In the genomic region with DNA sequence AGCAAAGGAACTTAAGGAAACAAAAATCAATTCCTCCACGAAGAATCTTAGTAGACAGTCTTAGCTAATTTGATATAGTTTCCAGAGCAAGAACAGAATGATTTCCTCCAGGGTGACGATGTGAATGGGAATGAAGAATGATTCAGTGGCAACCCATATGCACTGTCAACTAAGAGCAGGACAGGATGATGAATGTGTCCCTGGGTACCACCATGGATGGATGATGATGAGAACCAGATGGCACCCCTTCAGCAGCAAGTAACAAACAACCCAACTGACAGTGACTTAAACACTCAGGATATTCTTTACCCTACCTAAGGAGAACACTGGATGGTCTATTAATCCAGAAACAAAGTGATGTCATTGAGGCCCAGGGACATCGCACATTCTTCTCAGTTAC, we compare ENCODE assay signal across 22 mouse cellular contexts.
DNase-seq lines count a peak whose midpoint lies in the region; ATAC-seq and TF ChIP-seq lines count a peak whose summit lies in the region.
"Had no signal": no experiment of that assay in that cellular context is flagged by ENCODE, and none has a peak within 500 bp of the region (broad histone marks: within the 10 kb centered on the region; RNA-seq: fewer than 3 reads in every experiment).

No protein-coding gene starts in this region.

- WGBS in embryonic facial prominence, embryonic 11.5 days: 75% methylated on average over 3 of the region's 3 CpGs
- 79% methylated on average over 3 of the region's 3 CpGs for WGBS in embryonic facial prominence, embryonic 10.5 days
- 84% methylated on average over 3 of the region's 3 CpGs for WGBS in midbrain, postnatal 0 days
- WGBS in midbrain, embryonic 10.5 days: 82% methylated on average over 3 of the region's 3 CpGs

- no peak overlapping the region for H3K27ac ChIP-seq in embryonic facial prominence, embryonic 11.5 days (replicated peaks; ENCODE audit: low read depth, low read length)
- H3K27ac ChIP-seq in embryonic facial prominence, embryonic 10.5 days (replicated peaks): no peak overlapping the region
- no peak overlapping the region for H3K27ac ChIP-seq in midbrain, postnatal 0 days (ENCODE audit: low read depth, low read length)
- no peak overlapping the region for H3K27ac ChIP-seq in midbrain, embryonic 10.5 days (replicated peaks)
- H3K27ac ChIP-seq: embryonic facial prominence, embryonic 15.5 days; forebrain, embryonic 10.5 days; heart, embryonic 10.5 days; heart, embryonic 15.5 days; hindbrain, postnatal 0 days had no signal

- no peak overlapping the region for H3K4me2 ChIP-seq in embryonic facial prominence, embryonic 11.5 days (ENCODE audit: low read depth, low read length)
- H3K4me2 ChIP-seq in midbrain, postnatal 0 days (ENCODE audit: low read depth, low read length, poor library complexity, severe bottlenecking): no peak overlapping the region
- H3K4me2 ChIP-seq: embryonic facial prominence, embryonic 15.5 days; heart, embryonic 15.5 days had no signal

- no peaks in the 10 kb centered on the region for H3K27me3 ChIP-seq in embryonic facial prominence, embryonic 11.5 days (ENCODE audit: control insufficient read depth, insufficient read depth, low read length)
- H3K27me3 ChIP-seq in embryonic facial prominence, embryonic 10.5 days (replicated peaks; ENCODE audit: low read depth, poor library complexity, severe bottlenecking): no peaks in the 10 kb centered on the region
- H3K27me3 ChIP-seq in midbrain, postnatal 0 days (ENCODE audit: insufficient read depth, low read length): no peaks in the 10 kb centered on the region
- no peaks in the 10 kb centered on the region for H3K27me3 ChIP-seq in midbrain, embryonic 10.5 days (ENCODE audit: low read depth, poor library complexity, severe bottlenecking)
- H3K27me3 ChIP-seq: embryonic facial prominence, embryonic 15.5 days; heart, embryonic 15.5 days had no signal

- no peak overlapping the region for H3K4me3 ChIP-seq in embryonic facial prominence, embryonic 11.5 days (ENCODE audit: low read depth, low read length)
- H3K4me3 ChIP-seq in embryonic facial prominence, embryonic 10.5 days: no peak overlapping the region
- H3K4me3 ChIP-seq in midbrain, postnatal 0 days (ENCODE audit: low read depth, low read length): no peak overlapping the region
- no peak overlapping the region for H3K4me3 ChIP-seq in midbrain, embryonic 10.5 days
- H3K4me3 ChIP-seq: embryonic facial prominence, embryonic 15.5 days; erythroblast, embryonic 14.5 days; forebrain, embryonic 10.5 days; heart, embryonic 10.5 days; heart, embryonic 15.5 days had no signal

- H3K4me1 ChIP-seq in embryonic facial prominence, embryonic 11.5 days (ENCODE audit: control insufficient read depth, insufficient read depth, low read length): no peaks in the 10 kb centered on the region
- H3K4me1 ChIP-seq in embryonic facial prominence, embryonic 10.5 days: no peaks in the 10 kb centered on the region
- H3K4me1 ChIP-seq in midbrain, postnatal 0 days (ENCODE audit: insufficient read depth, low read length): no peaks in the 10 kb centered on the region
- H3K4me1 ChIP-seq in midbrain, embryonic 10.5 days: no peaks in the 10 kb centered on the region
- H3K4me1 ChIP-seq: embryonic facial prominence, embryonic 15.5 days; forebrain, embryonic 10.5 days; heart, embryonic 10.5 days; heart, embryonic 15.5 days had no signal

- no peak for TF ChIP-seq CTCF in midbrain, postnatal 0 days (IDR thresholded peaks at IDR 0.05)

- 0 out of 2 replicates have a peak, but pooled peaks have one; percentile 34 for ATAC-seq in embryonic facial prominence, embryonic 11.5 days (replicated peaks; ENCODE audit: insufficient number of reproducible peaks, low FRiP score, low TSS enrichment, low read depth)
- ATAC-seq in midbrain, postnatal 0 days (ENCODE audit: low FRiP score): no peak
- ATAC-seq: forebrain, embryonic 16.5 days; hindbrain, postnatal 0 days had no signal

- no peak overlapping the region for H3K9ac ChIP-seq in embryonic facial prominence, embryonic 11.5 days (replicated peaks; ENCODE audit: low read length)
- H3K9ac ChIP-seq in midbrain, postnatal 0 days (replicated peaks; ENCODE audit: low read length, poor library complexity, severe bottlenecking): no peak overlapping the region
- H3K9ac ChIP-seq: embryonic facial prominence, embryonic 15.5 days; heart, embryonic 15.5 days had no signal

- H3K9me3 ChIP-seq in embryonic facial prominence, embryonic 11.5 days (replicated peaks; ENCODE audit: control insufficient read depth, low read length): no peaks in the 10 kb centered on the region
- H3K9me3 ChIP-seq in embryonic facial prominence, embryonic 10.5 days: no peaks in the 10 kb centered on the region
- H3K9me3 ChIP-seq in midbrain, postnatal 0 days (ENCODE audit: low read length): no peaks in the 10 kb centered on the region
- H3K9me3 ChIP-seq in midbrain, embryonic 10.5 days (replicated peaks): no peaks in the 10 kb centered on the region
- H3K9me3 ChIP-seq: embryonic facial prominence, embryonic 15.5 days; forebrain, embryonic 10.5 days; heart, embryonic 10.5 days; heart, embryonic 15.5 days had no signal

- no peak for DNase-seq in embryonic facial prominence, embryonic 11.5 days (ENCODE audit: low spot score)
- no peak for DNase-seq in embryonic facial prominence, embryonic 10.5 days (ENCODE audit: low spot score)
- DNase-seq in midbrain, postnatal 0 days (ENCODE audit: low spot score): peak; percentile 3
- DNase-seq in midbrain, embryonic 10.5 days (ENCODE audit: low spot score): no peak
- peak; percentile 57 for DNase-seq in embryo, embryonic 11 days
- DNase-seq in mesoderm, embryonic 11.5 days (ENCODE audit: low read depth, low spot score): peak; percentile 85
- no peak for DNase-seq in spleen, adult 12 weeks (ENCODE audit: low spot score)
- DNase-seq in cerebellum, postnatal 14 days: no peak
- DNase-seq: adrenal gland, postnatal 14 days; cerebellum, adult 18-20 months; cerebellum, postnatal 10 days; gastrocnemius, postnatal 10 days; heart, adult 18-20 months; heart, postnatal 14 days; kidney, adult 11 months had no signal

- no peaks in the 10 kb centered on the region for H3K36me3 ChIP-seq in embryonic facial prominence, embryonic 11.5 days (replicated peaks; ENCODE audit: control insufficient read depth, insufficient read depth, low read depth, low read length)
- H3K36me3 ChIP-seq in embryonic facial prominence, embryonic 10.5 days (replicated peaks): no peaks in the 10 kb centered on the region
- no peaks in the 10 kb centered on the region for H3K36me3 ChIP-seq in midbrain, postnatal 0 days (ENCODE audit: insufficient read depth, low read length)
- H3K36me3 ChIP-seq in midbrain, embryonic 10.5 days: no peaks in the 10 kb centered on the region
- H3K36me3 ChIP-seq: embryonic facial prominence, embryonic 15.5 days; forebrain, embryonic 10.5 days; heart, embryonic 10.5 days; heart, embryonic 15.5 days had no signal

Comparison
In these comparisons a context has a peak if more than half of its experiments do, and no peak if none do; other contexts are left out.
1. DNase-seq: peak in midbrain, postnatal 0 days (single experiment), embryo, embryonic 11 days (single experiment) and mesoderm, embryonic 11.5 days (single experiment); none in embryonic facial prominence, embryonic 11.5 days (single experiment), embryonic facial prominence, embryonic 10.5 days (single experiment), midbrain, embryonic 10.5 days (single experiment), spleen, adult 12 weeks (single experiment) and cerebellum, postnatal 14 days (0 of 2).